Mouse (Mus musculus) kidney, embryonic 15.5 days (tissue): ENCODE data around the gene Idh1. TPM values are rescaled to one million over a fixed set of nuclear protein-coding genes. Genes with fewer than 3 reads are reported as not detected.

Experiments
- ATAC-seq: fragments of 200-750 bp; cut with Nextera tagmentation; replicated peaks from 2 replicates; pipeline ENCODE4 v1.8.0; 2017; ENCODE audit warnings: moderate TSS enrichment; ENCODE audit not compliant: low FRiP score
- H3K27ac ChIP-seq: fragments of 300-500 bp; sonication (generic); 2 replicates; pipeline ENCODE4 v1.5.1; 2015; ENCODE audit warnings: mild to moderate bottlenecking, inconsistent platforms
- H3K27me3 ChIP-seq: fragments of 300-500 bp; sonication (generic); 2 replicates; pipeline ENCODE4 v1.6.1; 2015; ENCODE audit warnings: inconsistent platforms
- H3K36me3 ChIP-seq: fragments of 300-500 bp; sonication (generic); 2 replicates; pipeline ENCODE4 v1.6.1; 2015; ENCODE audit warnings: inconsistent platforms
- H3K4me1 ChIP-seq: fragments of 300-500 bp; sonication (generic); 2 replicates; pipeline ENCODE4 v1.6.1; 2015; ENCODE audit warnings: inconsistent platforms
- H3K4me2 ChIP-seq: fragments of 300-500 bp; sonication (generic); 2 replicates; pipeline ENCODE4 v1.6.1; 2015; ENCODE audit warnings: moderate library complexity, mild to moderate bottlenecking, inconsistent platforms
- H3K4me3 ChIP-seq: fragments of 300-500 bp; sonication (generic); replicated peaks from 2 replicates; pipeline ENCODE4 v1.5.1; 2015; ENCODE audit warnings: mild to moderate bottlenecking, inconsistent platforms
- H3K9ac ChIP-seq: fragments of 300-500 bp; sonication (generic); 2 replicates; pipeline ENCODE4 v1.6.1; 2015; ENCODE audit warnings: mild to moderate bottlenecking, inconsistent platforms
- H3K9me3 ChIP-seq: fragments of 300-500 bp; sonication (generic); replicated peaks from 2 replicates; pipeline ENCODE4 v1.6.1; 2016; ENCODE audit warnings: inconsistent platforms
- WGBS: fragments of 180-500 bp; shearing (Covaris S2); methylation state at CpG from one replicate; pipeline ENCODE4 v1.1.7; 2015; ENCODE audit warnings: mixed read lengths; 5-methylcytosine and 5-hydroxymethylcytosine counted together
- polyA plus RNA-seq: library from polyadenylated mRNA; unstranded; fragments of >200 nt; fragmentation: Nextera tagmentation; extraction: Ambion mirVana; gene quantifications from 2 replicates; pipeline ENCODE4 v1.2.1, GENCODE M21; 2015

The Idh1 gene
- polyA plus RNA-seq, 1 experiment from 2014 or later = 231 TPM

DNA sequence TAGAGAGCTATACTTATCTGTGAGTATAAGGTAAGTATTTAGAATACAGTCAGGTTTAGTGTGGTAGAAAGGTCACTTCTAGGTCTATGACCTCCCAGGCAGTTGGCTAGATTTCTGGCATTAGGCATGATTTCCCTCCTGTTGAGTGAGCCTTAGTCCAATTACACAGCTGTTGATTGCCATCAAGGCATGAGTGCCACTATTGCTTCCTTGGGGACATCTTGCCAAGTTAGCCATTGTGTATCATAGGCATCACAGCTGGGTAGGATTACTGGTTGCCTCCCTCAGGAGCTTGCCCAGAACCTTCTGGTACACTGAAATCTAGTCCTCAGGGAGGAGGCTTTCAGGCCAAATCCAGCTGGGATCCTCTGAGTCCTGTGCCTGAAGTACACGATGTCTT, 53.5 kb downstream of the Idh1 start:
- H3K36me3 ChIP-seq = no peaks in the 10 kb centered on the region
- no peak overlapping the region for H3K4me3 ChIP-seq
- no peaks in the 10 kb centered on the region for H3K27me3 ChIP-seq
- H3K9me3 ChIP-seq = no peaks in the 10 kb centered on the region
- no peak overlapping the region for H3K9ac ChIP-seq
- no peaks in the 10 kb centered on the region for H3K4me1 ChIP-seq
- no peak overlapping the region for H3K4me2 ChIP-seq
- WGBS = 88% methylated on average over 1 of the region's 1 CpGs
- no peak overlapping the region for H3K27ac ChIP-seq
- no peak for ATAC-seq

- Histone ChIP-seq H3K4me2 (no peak overlapping the region), H3K9me3 (no peaks in the 10 kb centered on the region)
Observed at GRCm38 (mm10) chr1:65131671-65132070, 54.6 kb downstream of the Idh1 start.

GRCm38 (mm10) chr1:65130226-65130625, 56.1 kb downstream of the Idh1 start:
- Histone ChIP-seq H3K27me3 (no peaks in the 10 kb centered on the region), H3K9me3 (no peaks in the 10 kb centered on the region), H3K36me3 (no peaks in the 10 kb centered on the region), H3K4me2 (no peak overlapping the region), H3K9ac (no peak overlapping the region), H3K4me1 (no peaks in the 10 kb centered on the region), H3K27ac (peak overlapping the region; percentile 56), H3K4me3 (no peak overlapping the region)
- WGBS = 68% methylated on average over 3 of the region's 3 CpGs
- peak; percentile 82 for ATAC-seq

More at GRCm38 (mm10) chr1:65131671-65132070, 54.6 kb downstream of the Idh1 start:
- WGBS = 92% methylated on average over 1 of the region's 1 CpGs
- H3K9ac ChIP-seq = no peak overlapping the region
- H3K4me3 ChIP-seq = no peak overlapping the region
- no peaks in the 10 kb centered on the region for H3K36me3 ChIP-seq
- no peak for ATAC-seq
- H3K4me1 ChIP-seq = no peaks in the 10 kb centered on the region
- no peaks in the 10 kb centered on the region for H3K27me3 ChIP-seq
- H3K27ac ChIP-seq = no peak overlapping the region

GRCm38 (mm10) chr1:65129634-65130180, 56.6 kb downstream of the Idh1 start:
- Histone ChIP-seq H3K9me3 (no peaks in the 10 kb centered on the region), H3K36me3 (no peaks in the 10 kb centered on the region), H3K4me3 (no peak overlapping the region), H3K4me1 (no peaks in the 10 kb centered on the region), H3K9ac (no peak overlapping the region), H3K4me2 (no peak overlapping the region), H3K27ac (peak overlapping the region; percentile 56; the same call in 1 of the 2 replicates), H3K27me3 (no peaks in the 10 kb centered on the region)
- ATAC-seq = no peak
- 61% methylated on average over 3 of the region's 3 CpGs for WGBS

DNA sequence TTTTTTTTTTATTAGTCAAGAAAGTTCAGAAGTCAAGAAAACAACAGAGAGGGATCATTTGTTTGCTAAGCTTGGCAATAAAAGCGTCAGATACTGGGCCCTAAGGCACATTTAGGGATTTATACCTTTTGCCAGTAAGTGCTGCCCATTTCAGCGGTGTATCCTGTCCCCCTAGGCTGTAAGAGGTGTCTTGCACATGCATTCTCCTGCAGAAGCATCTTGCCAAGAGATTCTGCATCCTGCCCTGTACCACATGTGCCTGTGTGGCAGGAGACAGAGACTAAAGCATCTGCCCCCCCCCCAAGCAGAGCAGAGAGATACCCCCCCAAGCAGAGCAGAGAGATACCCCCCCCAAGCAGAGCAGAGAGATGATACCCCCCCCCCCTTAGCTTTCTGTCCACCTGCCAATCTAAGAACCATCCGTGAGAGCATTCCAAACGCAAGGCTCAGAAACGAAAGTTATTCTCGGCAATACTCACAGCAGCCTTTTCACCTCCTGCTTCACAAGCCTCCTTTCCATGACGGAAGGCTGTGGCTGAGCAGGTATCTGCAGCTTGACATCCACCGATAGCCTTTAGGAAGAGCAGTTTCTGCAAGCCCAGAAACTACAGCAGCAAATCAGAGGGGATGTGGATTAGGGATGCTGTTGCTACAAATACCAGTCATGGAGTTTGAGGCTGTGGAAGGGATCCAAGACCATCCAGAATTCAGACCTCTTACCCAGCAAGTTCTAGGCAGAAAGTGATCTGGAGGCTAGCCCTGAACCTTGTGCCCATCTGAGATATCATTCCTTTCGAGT, 63.5 kb downstream of the Idh1 start, which contains the start of gene D630023F18Rik:
Gene D630023F18Rik (minus strand): TSS at position 641 of the 799 bp plus-strand sequence.
- 27% methylated on average over 9 of the region's 9 CpGs for WGBS
- no peak within 1 kb of the TSS for H3K9ac ChIP-seq
- no peaks in the 10 kb centered on the region for H3K9me3 ChIP-seq

GRCm38 (mm10) chr1:65119438-65119837, 66.9 kb downstream of the Idh1 start, which contains the start of gene Gm28845:
Gene Gm28845 (minus strand): TSS chr1:65119558.
- H3K4me2 ChIP-seq = no peak within 1 kb of the TSS
- 87% methylated on average over 1 of the region's 1 CpGs for WGBS
- H3K9ac ChIP-seq = no peak within 1 kb of the TSS
- no peaks in the 10 kb centered on the region for H3K36me3 ChIP-seq
- peaks cover 6% of the 10 kb centered on the region; the same call in 1 of the 2 replicates for H3K4me1 ChIP-seq
- no peak for ATAC-seq
- H3K4me3 ChIP-seq = no peak within 1 kb of the TSS
- H3K27me3 ChIP-seq = no peaks in the 10 kb centered on the region
- no peak within 1 kb of the TSS for H3K27ac ChIP-seq
- H3K9me3 ChIP-seq = no peaks in the 10 kb centered on the region

More for the DNA sequence above, 63.5 kb downstream of the Idh1 start, which contains the start of gene D630023F18Rik:
- no peak for ATAC-seq
- Histone ChIP-seq H3K4me1 (peaks cover 6% of the 10 kb centered on the region; the same call in 1 of the 2 replicates), H3K4me3 (peak within 1 kb of the TSS; percentile 25), H3K4me2 (peak within 1 kb of the TSS; percentile 48), H3K36me3 (no peaks in the 10 kb centered on the region), H3K27me3 (no peaks in the 10 kb centered on the region), H3K27ac (no peak within 1 kb of the TSS)

DNA sequence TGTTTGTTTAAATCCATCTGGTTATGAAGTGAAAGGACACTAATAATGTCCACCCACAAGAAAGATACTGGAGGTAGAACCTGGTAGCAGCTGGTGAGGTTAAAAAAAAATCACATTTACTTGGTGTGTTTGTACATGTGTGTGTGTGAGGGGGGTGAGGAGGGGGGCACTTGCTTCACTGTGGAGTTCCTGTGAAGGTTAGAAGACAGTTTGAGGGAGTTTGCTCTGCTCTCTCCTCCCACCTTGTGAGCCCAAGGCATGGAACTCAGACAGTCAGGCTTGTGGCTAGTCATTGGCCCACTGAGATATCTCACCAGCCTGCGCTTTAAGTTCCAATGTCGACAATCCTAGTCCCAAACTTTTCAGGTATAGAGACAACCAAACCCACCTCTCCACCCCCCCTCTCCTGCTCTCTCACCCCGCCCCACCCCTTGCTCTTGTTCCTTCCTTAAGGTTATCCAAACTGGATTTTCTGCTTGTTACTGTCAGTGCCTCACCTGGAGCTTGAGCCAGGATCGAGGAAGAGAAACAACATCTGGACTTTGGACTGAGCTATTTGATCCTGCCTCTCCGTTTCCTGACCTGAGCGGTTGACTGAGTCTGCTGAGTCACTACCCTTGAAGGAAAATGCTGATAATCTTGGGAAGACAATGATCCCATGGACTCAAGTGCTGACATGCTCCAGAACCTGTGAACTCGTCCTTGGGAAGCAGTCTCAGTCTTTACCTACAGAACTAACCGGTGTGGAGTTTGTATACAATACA, 68.0 kb downstream of the Idh1 start:
- WGBS = 53% methylated on average over 8 of the region's 8 CpGs
- no peak overlapping the region for H3K4me2 ChIP-seq
- ATAC-seq = peak; percentile 80
- H3K36me3 ChIP-seq = no peaks in the 10 kb centered on the region
- no peak overlapping the region for H3K4me3 ChIP-seq
- H3K9ac ChIP-seq = no peak overlapping the region
- H3K9me3 ChIP-seq = no peaks in the 10 kb centered on the region
- H3K27me3 ChIP-seq = no peaks in the 10 kb centered on the region
- H3K4me1 ChIP-seq = peaks cover 6% of the 10 kb centered on the region; the same call in 1 of the 2 replicates
- H3K27ac ChIP-seq = peak overlapping the region; percentile 60

DNA sequence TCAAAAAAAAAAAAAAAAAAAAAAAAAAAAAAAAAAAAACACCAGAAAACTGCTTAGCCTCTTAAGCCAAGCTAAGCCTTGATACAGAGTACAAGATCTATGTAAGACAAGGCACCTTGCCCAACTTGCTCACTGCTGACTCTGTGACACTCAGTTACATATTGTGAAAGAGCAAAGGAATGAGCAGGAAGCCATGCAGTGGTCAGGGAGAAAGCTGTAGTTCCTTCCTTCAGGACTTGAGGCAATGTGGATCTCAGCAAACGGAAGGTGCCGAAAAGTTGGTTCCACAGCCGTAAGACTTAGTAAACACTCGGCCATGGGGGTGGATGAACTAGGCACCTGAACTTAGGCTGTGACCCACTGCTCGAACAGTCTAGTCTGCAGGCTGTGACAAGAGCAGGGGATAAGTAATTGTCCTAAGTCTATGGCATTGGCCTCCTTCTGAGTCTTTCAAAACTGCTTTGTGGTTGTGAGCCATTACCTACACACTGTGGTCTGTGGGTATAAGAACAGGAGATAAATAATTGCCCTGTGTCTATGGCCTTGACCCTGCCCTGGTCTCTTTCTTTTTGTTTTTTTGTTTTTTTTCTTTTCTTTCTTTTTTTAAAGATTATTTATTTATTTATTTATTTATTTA, 72.6 kb downstream of the Idh1 start:
- no peak overlapping the region for H3K4me3 ChIP-seq
- H3K4me2 ChIP-seq = no peak overlapping the region
- WGBS = 85% methylated on average over 5 of the region's 5 CpGs
- no peaks in the 10 kb centered on the region for H3K9me3 ChIP-seq
- peaks cover 13% of the 10 kb centered on the region for H3K4me1 ChIP-seq
- no peak for ATAC-seq
- H3K27ac ChIP-seq = no peak overlapping the region
- H3K9ac ChIP-seq = no peak overlapping the region
- H3K36me3 ChIP-seq = no peaks in the 10 kb centered on the region
- no peaks in the 10 kb centered on the region for H3K27me3 ChIP-seq

- Histone ChIP-seq H3K9me3 (no peaks in the 10 kb centered on the region), H3K27me3 (no peaks in the 10 kb centered on the region), H3K36me3 (no peaks in the 10 kb centered on the region), H3K4me1 (peaks cover 9% of the 10 kb centered on the region), H3K9ac (peak overlapping the region; percentile 21; the same call in 1 of the 2 replicates), H3K27ac (peak overlapping the region; percentile 69), H3K4me2 (peak overlapping the region; percentile 52), H3K4me3 (peak overlapping the region; percentile 21)
- 28% methylated on average over 14 of the region's 14 CpGs for WGBS
- ATAC-seq = peak; percentile 77
Observed at GRCm38 (mm10) chr1:65112807-65113196, 73.5 kb downstream of the Idh1 start.

- Histone ChIP-seq H3K9ac (0 out of 2 replicates have a peak overlapping the region, but pooled peaks have one; percentile 21), H3K27ac (peak overlapping the region; percentile 69; the same call in 1 of the 2 replicates), H3K36me3 (no peaks in the 10 kb centered on the region), H3K4me1 (peaks cover 9% of the 10 kb centered on the region), H3K27me3 (no peaks in the 10 kb centered on the region), H3K4me3 (peak overlapping the region; percentile 21), H3K9me3 (no peaks in the 10 kb centered on the region), H3K4me2 (peak overlapping the region; percentile 52)
- WGBS = 10% methylated on average over 8 of the region's 8 CpGs
- peak; percentile 70 for ATAC-seq
Observed at GRCm38 (mm10) chr1:65112031-65112806, 74.1 kb downstream of the Idh1 start.
